Comparison of ENCODE assay signal across 19 mouse cellular contexts in the genomic region with DNA sequence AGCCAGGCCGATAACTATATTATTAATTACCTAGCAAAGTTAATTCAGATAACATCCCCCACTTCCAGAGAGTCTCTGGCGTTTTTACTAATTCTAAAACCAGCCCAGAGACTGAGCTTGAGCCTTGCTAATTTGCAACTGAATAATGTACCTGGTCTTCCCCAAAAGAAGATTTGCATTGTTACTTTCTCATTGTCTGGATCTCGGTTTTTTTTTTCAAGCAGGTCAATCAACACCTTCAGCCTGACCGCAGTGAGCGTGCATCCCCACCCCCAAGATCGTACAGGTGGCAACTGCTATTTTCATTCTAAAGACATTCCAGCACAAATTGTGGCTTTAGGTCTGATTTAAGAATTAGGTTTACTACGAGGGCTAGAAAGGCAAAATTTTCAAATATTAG.
DNase-seq lines count a peak whose midpoint lies in the region; ATAC-seq and TF ChIP-seq lines count a peak whose summit lies in the region.
"Had no signal": no experiment of that assay in that cellular context is flagged by ENCODE, and none has a peak within 500 bp of the region (broad histone marks: within the 10 kb centered on the region; RNA-seq: fewer than 3 reads in every experiment).

No protein-coding gene starts in this region.

- H3K9me3 ChIP-seq in ES-Bruce4 (replicated peaks; ENCODE audit: control insufficient read depth, insufficient read depth, low read length, poor library complexity, severe bottlenecking): peaks cover 16% of the 10 kb centered on the region
- no peaks in the 10 kb centered on the region for H3K9me3 ChIP-seq in ES-E14 (ENCODE audit: control insufficient read depth, insufficient read depth, low read depth, low read length)
- no peaks in the 10 kb centered on the region for H3K9me3 ChIP-seq in neural tube, embryonic 15.5 days (replicated peaks)
- H3K9me3 ChIP-seq: embryonic facial prominence, embryonic 10.5 days; embryonic facial prominence, embryonic 12.5 days had no signal

- H3K4me3 ChIP-seq in ES-Bruce4 (ENCODE audit: low read depth, low read length) (no peak overlapping the region), ES-E14 (ENCODE audit: insufficient read depth in 1 of 2, low read depth in 1 of 2, low read length in 2 of 2, poor library complexity in 1 of 2, severe bottlenecking in 1 of 2) (peak overlapping the region in 1 of 2 experiments; percentile 40; a peak in 2 of 4 replicates)
- H3K4me3 ChIP-seq in neural tube, embryonic 15.5 days (replicated peaks): no peak overlapping the region
- H3K4me3 ChIP-seq: embryonic facial prominence, embryonic 10.5 days; embryonic facial prominence, embryonic 12.5 days had no signal

- TF ChIP-seq EP300 in ES-Bruce4 (IDR thresholded peaks at IDR 0.05; ENCODE audit: insufficient read depth, low read depth, low read length): peak; percentile 17; the same call in 1 of the 2 replicates

- no peaks in the 10 kb centered on the region for H3K4me1 ChIP-seq in ES-Bruce4 (ENCODE audit: control insufficient read depth, insufficient read depth, low read length)
- H3K4me1 ChIP-seq in ES-E14 (ENCODE audit: control insufficient read depth in 2 of 2, insufficient read depth in 2 of 2, low read length in 2 of 2, poor library complexity in 1 of 2): no peaks in the 10 kb centered on the region
- H3K4me1 ChIP-seq in neural tube, embryonic 15.5 days: no peaks in the 10 kb centered on the region
- H3K4me1 ChIP-seq: embryonic facial prominence, embryonic 10.5 days; embryonic facial prominence, embryonic 12.5 days had no signal

- H3K9ac ChIP-seq in ES-Bruce4 (ENCODE audit: low read depth, poor library complexity, severe bottlenecking): no peak overlapping the region
- H3K9ac ChIP-seq in ES-E14 (ENCODE audit: insufficient read depth, low read depth, low read length, poor library complexity, severe bottlenecking): no peak overlapping the region
- no peak overlapping the region for H3K9ac ChIP-seq in neural tube, embryonic 15.5 days (replicated peaks)
- H3K9ac ChIP-seq: embryonic facial prominence, embryonic 12.5 days had no signal

- no peaks in the 10 kb centered on the region for H3K27me3 ChIP-seq in ES-Bruce4 (ENCODE audit: control insufficient read depth, insufficient read depth, low read length, poor library complexity, severe bottlenecking)
- H3K27me3 ChIP-seq in neural tube, embryonic 15.5 days (replicated peaks): no peaks in the 10 kb centered on the region
- H3K27me3 ChIP-seq: embryonic facial prominence, embryonic 12.5 days had no signal

- DNase-seq in ES-E14 (ENCODE audit: low read depth, low spot score): no peak
- DNase-seq in ZHBTc4 (ENCODE audit: low read depth, low spot score): peak; percentile 37
- no peak for DNase-seq in gastrocnemius, postnatal 25 days
- no peak for DNase-seq in thymus, adult 18-20 months
- DNase-seq: adrenal gland, adult 8-10 months; adrenal gland, postnatal 14 days; adrenal gland, postnatal 36 days; cerebellum, adult 11-12 months; cerebellum, adult 2 months; cerebellum, adult 9-10 months; cerebellum, postnatal 10 days; cerebellum, postnatal 25 days had no signal

- ATAC-seq in neural tube, embryonic 15.5 days (ENCODE audit: low FRiP score): no peak
- ATAC-seq: activated CD4-positive, CD25-positive, alpha-beta regulatory T cell, adult 4 months; forebrain, embryonic 14.5 days; forebrain, embryonic 16.5 days had no signal

- H3K4me2 ChIP-seq in neural tube, embryonic 15.5 days: no peak overlapping the region
- H3K4me2 ChIP-seq: embryonic facial prominence, embryonic 12.5 days had no signal

- no peak for TF ChIP-seq POLR2A in ES-Bruce4 (IDR thresholded peaks at IDR 0.05; ENCODE audit: insufficient read depth, low read length)

- H3K27ac ChIP-seq in ES-Bruce4 (ENCODE audit: insufficient read depth, low read length) (no peak overlapping the region), ES-E14 (ENCODE audit: insufficient read depth, low read depth, low read length, poor library complexity, severe bottlenecking) (no peak overlapping the region)
- H3K27ac ChIP-seq in neural tube, embryonic 15.5 days (replicated peaks): no peak overlapping the region
- H3K27ac ChIP-seq: embryonic facial prominence, embryonic 10.5 days; embryonic facial prominence, embryonic 12.5 days had no signal

- WGBS in neural tube, embryonic 15.5 days: 92% methylated on average over 7 of the region's 7 CpGs

- TF ChIP-seq CTCF in ES-Bruce4 (IDR thresholded peaks at IDR 0.05; ENCODE audit: low read depth, low read length): no peak

- in situ Hi-C loops in ES-E14 (cut with MboI; ENCODE audit: low sequenced_read_pairs in 2 of 2, unreplicated experiment in 2 of 2): no loop called here

- H3K36me3 ChIP-seq in ES-Bruce4 (ENCODE audit: control insufficient read depth, insufficient read depth, low read length, poor library complexity, severe bottlenecking): no peaks in the 10 kb centered on the region
- no peaks in the 10 kb centered on the region for H3K36me3 ChIP-seq in ES-E14 (ENCODE audit: control insufficient read depth, insufficient read depth, low read length, poor library complexity, severe bottlenecking)
- H3K36me3 ChIP-seq in neural tube, embryonic 15.5 days: no peaks in the 10 kb centered on the region
- H3K36me3 ChIP-seq: embryonic facial prominence, embryonic 10.5 days; embryonic facial prominence, embryonic 12.5 days had no signal

TF ChIP-seq in ES-E14, 5 proteins besides CTCF, POLR2A, EP300 and RAD21:
- TF ChIP-seq ZNF384 (IDR thresholded peaks at IDR 0.05; ENCODE audit: low read depth, low read length) (peak; percentile 89), ZC3H11A (IDR thresholded peaks at IDR 0.05; ENCODE audit: borderline replicate concordance, low read depth, low read length) (no peak)
